Mouse (Mus musculus) bone marrow, adult 2 months (tissue): ENCODE data around the gene Olfr1314. TPM values are rescaled to one million over a fixed set of nuclear protein-coding genes. Genes with fewer than 3 reads are reported as not detected.

Experiments
- H3K27ac ChIP-seq: fragments of 200-500 bp; 2 replicates; pipeline ENCODE4 v1.5.1; 2012; ENCODE audit warnings: low read depth, mild to moderate bottlenecking, control low read depth, inconsistent platforms, low read length; ENCODE audit not compliant: control insufficient read depth, poor library complexity, insufficient read depth
- H3K4me1 ChIP-seq: fragments of 200-500 bp; 2 replicates; pipeline ENCODE4 v1.6.1; 2011; ENCODE audit warnings: low read length; ENCODE audit not compliant: control insufficient read depth, insufficient read depth
- H3K4me3 ChIP-seq: fragments of 200-500 bp; replicated peaks from 2 replicates; pipeline ENCODE3; 2011; ENCODE audit warnings: mild to moderate bottlenecking, low read depth, low read length, control low read depth; ENCODE audit not compliant: control insufficient read depth
- CTCF ChIP-seq: fragments of 200-500 bp; IDR thresholded peaks from 2 replicates; pipeline ENCODE4 v1.5.1; 2011; ENCODE audit warnings: low read length, control low read depth; ENCODE audit not compliant: control insufficient read depth, insufficient read depth
- POLR2A ChIP-seq: fragments of 200-500 bp; IDR thresholded peaks from 2 replicates; pipeline ENCODE4 v1.6.1; 2011; ENCODE audit warnings: low read depth, mild to moderate bottlenecking, control low read depth, low read length, borderline replicate concordance; ENCODE audit not compliant: control insufficient read depth
- WGBS: fragments of 180-500 bp; shearing (Covaris S2); methylation state at CpG from one replicate; pipeline ENCODE4 v1.1.7; 2018; 5-methylcytosine and 5-hydroxymethylcytosine counted together
- polyA plus RNA-seq: library from polyadenylated mRNA; stranded (reverse); fragments of >200 nt; gene quantifications from 2 replicates; pipeline ENCODE4 v1.2.4, GENCODE M21; 2011; ENCODE audit warnings: low replicate concordance; ENCODE audit not compliant: missing spikeins, insufficient read depth, insufficient read length

Olfr1314 gene
- not detected in 2 replicates for polyA plus RNA-seq

GRCm38 (mm10) chr2:112096681-112097080 lies at the start of gene Olfr1314:
TSS of gene Olfr1314 (minus strand) at chr2:112096781.
- TF ChIP-seq POLR2A (no peak), CTCF (no peak)
- no peak within 1 kb of the TSS for H3K4me3 ChIP-seq
- no peak within 1 kb of the TSS for H3K27ac ChIP-seq
- H3K4me1 ChIP-seq = no peaks in the 10 kb centered on the region

- no peaks in the 10 kb centered on the region for H3K4me1 ChIP-seq
- no peak within 1 kb of the TSS for H3K27ac ChIP-seq
- TF ChIP-seq CTCF (no peak), POLR2A (no peak)
- no peak within 1 kb of the TSS for H3K4me3 ChIP-seq
- 60% methylated on average over 2 of the region's 2 CpGs for WGBS
Measured at GRCm38 (mm10) chr2:112140029-112140428, 43.4 kb upstream of the Olfr1314 start, which contains the start of gene Olfr1317. TSS of gene Olfr1317 (plus strand) at chr2:112140329.

- no peak for TF ChIP-seq CTCF
- no peak for TF ChIP-seq POLR2A
- WGBS = 75% methylated on average over 2 of the region's 2 CpGs
- no peak within 1 kb of the TSS for H3K27ac ChIP-seq
- H3K4me3 ChIP-seq = no peak within 1 kb of the TSS
- H3K4me1 ChIP-seq = no peaks in the 10 kb centered on the region
Measured at GRCm38 (mm10) chr2:112134877-112135276, 38.3 kb upstream of the Olfr1314 start, which contains the start of gene Olfr1316. TSS of gene Olfr1316 (minus strand) at chr2:112134977.

GRCm38 (mm10) chr2:112115340-112115739 lies 18.8 kb upstream of the Olfr1314 start, which contains the start of gene Olfr1315-ps1:
TSS of gene Olfr1315-ps1 (minus strand) at chr2:112115440.
- WGBS = 52% methylated on average over 1 of the region's 1 CpGs
- TF ChIP-seq POLR2A (no peak), CTCF (no peak)
- H3K27ac ChIP-seq = no peak within 1 kb of the TSS
- H3K4me3 ChIP-seq = no peak within 1 kb of the TSS
- H3K4me1 ChIP-seq = no peaks in the 10 kb centered on the region

- no peaks in the 10 kb centered on the region for H3K4me1 ChIP-seq
- no peak within 1 kb of the TSS for H3K27ac ChIP-seq
- TF ChIP-seq CTCF = no peak
- TF ChIP-seq POLR2A = no peak
- no peak within 1 kb of the TSS for H3K4me3 ChIP-seq
Measured at GRCm38 (mm10) chr2:112077743-112078142, 18.8 kb downstream of the Olfr1314 start, which contains the start of gene Olfr1313. TSS of gene Olfr1313 (minus strand) at chr2:112077843.

- TF ChIP-seq POLR2A (no peak), CTCF (no peak)
- H3K4me3 ChIP-seq = no peak within 1 kb of the TSS
- H3K4me1 ChIP-seq = no peaks in the 10 kb centered on the region
- 8% methylated on average over 1 of the region's 1 CpGs for WGBS
- H3K27ac ChIP-seq = no peak within 1 kb of the TSS
Measured at GRCm38 (mm10) chr2:112050138-112050537, 46.4 kb downstream of the Olfr1314 start, which contains the start of gene Olfr1312. TSS of gene Olfr1312 (minus strand) at chr2:112050238.

Other genes with a start within 250 kb of the Olfr1314 start
- not detected in 2 replicates for gene Olfr1305, start 219.6 kb downstream of the Olfr1314 start, polyA plus RNA-seq
- gene Olfr1306, start 180.5 kb downstream of the Olfr1314 start, polyA plus RNA-seq = not detected in 2 replicates
- 0.05 and 0.15 TPM in 2 replicates for gene Olfr1307, start 147.3 kb downstream of the Olfr1314 start, polyA plus RNA-seq
- not detected in 2 replicates for gene Olfr1308, start 131.8 kb downstream of the Olfr1314 start, polyA plus RNA-seq
- gene Olfr1309, start 106.5 kb downstream of the Olfr1314 start, polyA plus RNA-seq = 0.57 TPM in 1 of 2 replicates, not detected in the other
- not detected in 2 replicates for gene Olfr1310, start 84.1 kb downstream of the Olfr1314 start, polyA plus RNA-seq
- gene Olfr1311, start 72.4 kb downstream of the Olfr1314 start, polyA plus RNA-seq = not detected in 2 replicates
- 0.75 TPM in 1 of 2 replicates, not detected in the other for gene Olfr1312, start 46.5 kb downstream of the Olfr1314 start, polyA plus RNA-seq
- gene Olfr1313, start 18.9 kb downstream of the Olfr1314 start, polyA plus RNA-seq = 0.57 TPM in 1 of 2 replicates, not detected in the other
- not detected in 2 replicates for gene Olfr1315-ps1, start 18.7 kb upstream of the Olfr1314 start, polyA plus RNA-seq
- not detected in 2 replicates for gene Olfr1316, start 38.2 kb upstream of the Olfr1314 start, polyA plus RNA-seq
- gene Olfr1317, start 43.5 kb upstream of the Olfr1314 start, polyA plus RNA-seq = not detected in 2 replicates
- gene Olfr1318, start 57.4 kb upstream of the Olfr1314 start, polyA plus RNA-seq = not detected in 2 replicates
- 26.1 and 28.3 TPM in 2 replicates for gene Lpcat4, start 142.7 kb upstream of the Olfr1314 start, polyA plus RNA-seq
- not detected in 2 replicates for gene Nutm1, start 162.5 kb upstream of the Olfr1314 start, polyA plus RNA-seq
- gene Nop10, start 165.1 kb upstream of the Olfr1314 start, polyA plus RNA-seq = 34.5 and 79.9 TPM in 2 replicates
- 24.4 and 45.4 TPM in 2 replicates for gene Slc12a6, start 169.0 kb upstream of the Olfr1314 start, polyA plus RNA-seq
- gene Gm21985, start 169.5 kb upstream of the Olfr1314 start, polyA plus RNA-seq = 0.85 TPM in 1 of 2 replicates, not detected in the other